Mouse (Mus musculus): ENCODE data around the gene Dusp7. TPM values are rescaled to one million over a fixed set of nuclear protein-coding genes. Genes with fewer than 3 reads are reported as not detected.

Gene Dusp7
- polyA plus RNA-seq, 1 experiment from 2014 or later: 10.3 TPM

- Histone ChIP-seq H3K27ac (ENCODE audit: low read length) (no peak overlapping the region), H3K4me2 (ENCODE audit: low read length) (no peak overlapping the region), H3K9ac (replicated peaks; ENCODE audit: low read depth, low read length) (no peak overlapping the region), H3K9me3 (ENCODE audit: control insufficient read depth, low read length) (no peaks in the 10 kb centered on the region), H3K4me3 (replicated peaks; ENCODE audit: low read length) (no peak overlapping the region), H3K27me3 (replicated peaks; ENCODE audit: control insufficient read depth, insufficient read depth, low read length) (no peaks in the 10 kb centered on the region), H3K36me3 (ENCODE audit: control insufficient read depth, insufficient read depth) (no peaks in the 10 kb centered on the region), H3K4me1 (replicated peaks; ENCODE audit: control insufficient read depth, insufficient read depth, low read length) (peaks cover 3% of the 10 kb centered on the region; the same call in 1 of the 2 replicates)
- 41% methylated on average over 2 of the region's 2 CpGs for WGBS
- no peak for ATAC-seq
These were observed 19.4 kb upstream of the Dusp7 start for GRCm38 (mm10) chr9:106349075-106349474.

GRCm38 (mm10) chr9:106351178-106351577 is 17.3 kb upstream of the Dusp7 start:
- Histone ChIP-seq H3K4me3 (replicated peaks; ENCODE audit: low read length) (no peak overlapping the region), H3K36me3 (ENCODE audit: control insufficient read depth, insufficient read depth) (no peaks in the 10 kb centered on the region), H3K9me3 (ENCODE audit: control insufficient read depth, low read length) (no peaks in the 10 kb centered on the region), H3K4me1 (replicated peaks; ENCODE audit: control insufficient read depth, insufficient read depth, low read length) (no peaks in the 10 kb centered on the region), H3K27me3 (replicated peaks; ENCODE audit: control insufficient read depth, insufficient read depth, low read length) (no peaks in the 10 kb centered on the region), H3K27ac (ENCODE audit: low read length) (no peak overlapping the region), H3K9ac (replicated peaks; ENCODE audit: low read depth, low read length) (no peak overlapping the region), H3K4me2 (ENCODE audit: low read length) (no peak overlapping the region)
- ATAC-seq: no peak
- whole genome bisulfite sequencing: 59% methylated on average over 6 of the region's 6 CpGs

GRCm38 (mm10) chr9:106353779-106354178 is 14.7 kb upstream of the Dusp7 start:
- Histone ChIP-seq H3K27ac (ENCODE audit: low read length) (no peak overlapping the region), H3K4me1 (replicated peaks; ENCODE audit: control insufficient read depth, insufficient read depth, low read length) (no peaks in the 10 kb centered on the region), H3K4me2 (ENCODE audit: low read length) (no peak overlapping the region), H3K27me3 (replicated peaks; ENCODE audit: control insufficient read depth, insufficient read depth, low read length) (no peaks in the 10 kb centered on the region), H3K9me3 (ENCODE audit: control insufficient read depth, low read length) (no peaks in the 10 kb centered on the region), H3K4me3 (replicated peaks; ENCODE audit: low read length) (no peak overlapping the region), H3K9ac (replicated peaks; ENCODE audit: low read depth, low read length) (no peak overlapping the region), H3K36me3 (ENCODE audit: control insufficient read depth, insufficient read depth) (no peaks in the 10 kb centered on the region)
- WGBS: 60% methylated on average over 6 of the region's 6 CpGs
- no peak for ATAC-seq

- WGBS: 90% methylated on average over 6 of the region's 6 CpGs
- Histone ChIP-seq H3K36me3 (ENCODE audit: control insufficient read depth, insufficient read depth) (no peaks in the 10 kb centered on the region), H3K9ac (replicated peaks; ENCODE audit: low read depth, low read length) (no peak overlapping the region), H3K4me1 (replicated peaks; ENCODE audit: control insufficient read depth, insufficient read depth, low read length) (no peaks in the 10 kb centered on the region; the same call in 1 of the 2 replicates), H3K4me2 (ENCODE audit: low read length) (no peak overlapping the region), H3K4me3 (replicated peaks; ENCODE audit: low read length) (no peak overlapping the region), H3K27ac (ENCODE audit: low read length) (no peak overlapping the region), H3K9me3 (ENCODE audit: control insufficient read depth, low read length) (no peaks in the 10 kb centered on the region), H3K27me3 (replicated peaks; ENCODE audit: control insufficient read depth, insufficient read depth, low read length) (no peaks in the 10 kb centered on the region)
- ATAC-seq: no peak
These were observed 13.6 kb upstream of the Dusp7 start for GRCm38 (mm10) chr9:106354810-106355209.

GRCm38 (mm10) chr9:106355217-106355974 is 13.0 kb upstream of the Dusp7 start:
- H3K27me3 ChIP-seq (replicated peaks; ENCODE audit: control insufficient read depth, insufficient read depth, low read length): no peaks in the 10 kb centered on the region
- H3K4me2 ChIP-seq (ENCODE audit: low read length): no peak overlapping the region
- no peak overlapping the region for H3K27ac ChIP-seq (ENCODE audit: low read length)
- WGBS: 71% methylated on average over 10 of the region's 10 CpGs
- H3K9ac ChIP-seq (replicated peaks; ENCODE audit: low read depth, low read length): no peak overlapping the region
- H3K4me3 ChIP-seq (replicated peaks; ENCODE audit: low read length): no peak overlapping the region
- H3K9me3 ChIP-seq (ENCODE audit: control insufficient read depth, low read length): no peaks in the 10 kb centered on the region
- H3K4me1 ChIP-seq (replicated peaks; ENCODE audit: control insufficient read depth, insufficient read depth, low read length): no peaks in the 10 kb centered on the region; the same call in 1 of the 2 replicates
- no peaks in the 10 kb centered on the region for H3K36me3 ChIP-seq (ENCODE audit: control insufficient read depth, insufficient read depth)
- no peak for ATAC-seq

GRCm38 (mm10) chr9:106355975-106356286 is 12.5 kb upstream of the Dusp7 start:
- no peak for ATAC-seq
- H3K9me3 ChIP-seq (ENCODE audit: control insufficient read depth, low read length): no peaks in the 10 kb centered on the region
- H3K4me3 ChIP-seq (replicated peaks; ENCODE audit: low read length): no peak overlapping the region
- H3K4me1 ChIP-seq (replicated peaks; ENCODE audit: control insufficient read depth, insufficient read depth, low read length): no peaks in the 10 kb centered on the region; the same call in 1 of the 2 replicates
- no peaks in the 10 kb centered on the region for H3K36me3 ChIP-seq (ENCODE audit: control insufficient read depth, insufficient read depth)
- no peaks in the 10 kb centered on the region for H3K27me3 ChIP-seq (replicated peaks; ENCODE audit: control insufficient read depth, insufficient read depth, low read length)
- no peak overlapping the region for H3K27ac ChIP-seq (ENCODE audit: low read length)
- no peak overlapping the region for H3K9ac ChIP-seq (replicated peaks; ENCODE audit: low read depth, low read length)
- H3K4me2 ChIP-seq (ENCODE audit: low read length): no peak overlapping the region

GRCm38 (mm10) chr9:106356323-106356844 is 12.0 kb upstream of the Dusp7 start:
- no peaks in the 10 kb centered on the region for H3K36me3 ChIP-seq (ENCODE audit: control insufficient read depth, insufficient read depth)
- no peak overlapping the region for H3K4me2 ChIP-seq (ENCODE audit: low read length)
- no peak overlapping the region for H3K9ac ChIP-seq (replicated peaks; ENCODE audit: low read depth, low read length)
- H3K27me3 ChIP-seq (replicated peaks; ENCODE audit: control insufficient read depth, insufficient read depth, low read length): no peaks in the 10 kb centered on the region
- no peaks in the 10 kb centered on the region for H3K9me3 ChIP-seq (ENCODE audit: control insufficient read depth, low read length)
- H3K27ac ChIP-seq (ENCODE audit: low read length): no peak overlapping the region
- 83% methylated on average over 10 of the region's 10 CpGs for WGBS
- no peak overlapping the region for H3K4me3 ChIP-seq (replicated peaks; ENCODE audit: low read length)
- no peak for ATAC-seq
- H3K4me1 ChIP-seq (replicated peaks; ENCODE audit: control insufficient read depth, insufficient read depth, low read length): no peaks in the 10 kb centered on the region; the same call in 1 of the 2 replicates

- H3K4me3 ChIP-seq (replicated peaks; ENCODE audit: low read length): no peak overlapping the region
- H3K4me1 ChIP-seq (replicated peaks; ENCODE audit: control insufficient read depth, insufficient read depth, low read length): no peaks in the 10 kb centered on the region; the same call in 1 of the 2 replicates
- no peak overlapping the region for H3K9ac ChIP-seq (replicated peaks; ENCODE audit: low read depth, low read length)
- 84% methylated on average over 3 of the region's 3 CpGs for WGBS
- no peak for ATAC-seq
- no peaks in the 10 kb centered on the region for H3K27me3 ChIP-seq (replicated peaks; ENCODE audit: control insufficient read depth, insufficient read depth, low read length)
- H3K36me3 ChIP-seq (ENCODE audit: control insufficient read depth, insufficient read depth): no peaks in the 10 kb centered on the region
- no peaks in the 10 kb centered on the region for H3K9me3 ChIP-seq (ENCODE audit: control insufficient read depth, low read length)
- H3K4me2 ChIP-seq (ENCODE audit: low read length): no peak overlapping the region
- H3K27ac ChIP-seq (ENCODE audit: low read length): no peak overlapping the region
These were observed 11.3 kb upstream of the Dusp7 start for GRCm38 (mm10) chr9:106357167-106357566.

- Histone ChIP-seq H3K4me1 (replicated peaks; ENCODE audit: control insufficient read depth, insufficient read depth, low read length) (no peaks in the 10 kb centered on the region; the same call in 1 of the 2 replicates), H3K9ac (replicated peaks; ENCODE audit: low read depth, low read length) (no peak overlapping the region), H3K27me3 (replicated peaks; ENCODE audit: control insufficient read depth, insufficient read depth, low read length) (no peaks in the 10 kb centered on the region), H3K4me3 (replicated peaks; ENCODE audit: low read length) (no peak overlapping the region), H3K27ac (ENCODE audit: low read length) (no peak overlapping the region), H3K9me3 (ENCODE audit: control insufficient read depth, low read length) (no peaks in the 10 kb centered on the region), H3K36me3 (ENCODE audit: control insufficient read depth, insufficient read depth) (no peaks in the 10 kb centered on the region), H3K4me2 (ENCODE audit: low read length) (no peak overlapping the region)
- ATAC-seq: no peak
- WGBS: 36% methylated on average over 6 of the region's 6 CpGs
These were observed 9.1 kb upstream of the Dusp7 start for GRCm38 (mm10) chr9:106359297-106359696.

Measured in forebrain, embryonic 16.5 days (tissue).